Mouse (Mus musculus) forebrain, embryonic 16.5 days (tissue): ENCODE results near the gene 6030452D12Rik. TPM values are rescaled to one million over a fixed set of nuclear protein-coding genes. Genes with fewer than 3 reads are reported as not detected.

Experiments
- ATAC-seq: fragments of 200-750 bp; cut with Nextera tagmentation; 2 replicates; pipeline ENCODE4 v1.8.0; 2017; ENCODE audit warnings: mild to moderate bottlenecking, moderate library complexity
- H3K27ac ChIP-seq: fragments of 300-500 bp; sonication (generic); 2 replicates; pipeline ENCODE4 v1.5.1; 2014; ENCODE audit warnings: low read length, control low read depth
- H3K27me3 ChIP-seq: fragments of 300-500 bp; sonication (generic); replicated peaks from 2 replicates; pipeline ENCODE4 v1.6.1; 2014; ENCODE audit warnings: low read length; ENCODE audit not compliant: control insufficient read depth, insufficient read depth
- H3K36me3 ChIP-seq: fragments of 300-500 bp; sonication (generic); 2 replicates; pipeline ENCODE4 v1.6.1; 2014; ENCODE audit not compliant: control insufficient read depth, insufficient read depth
- H3K4me1 ChIP-seq: fragments of 300-500 bp; sonication (generic); replicated peaks from 2 replicates; pipeline ENCODE4 v1.6.1; 2014; ENCODE audit warnings: low read length; ENCODE audit not compliant: control insufficient read depth, insufficient read depth
- H3K4me2 ChIP-seq: fragments of 300-500 bp; sonication (generic); 2 replicates; pipeline ENCODE4 v1.6.1; 2014; ENCODE audit warnings: mild to moderate bottlenecking, low read length, control low read depth
- H3K4me3 ChIP-seq: fragments of 300-500 bp; sonication (generic); replicated peaks from 2 replicates; pipeline ENCODE4 v1.5.1; 2014; ENCODE audit warnings: mild to moderate bottlenecking, low read length, control low read depth
- H3K9ac ChIP-seq: fragments of 300-500 bp; sonication (generic); replicated peaks from 2 replicates; pipeline ENCODE4 v1.6.1; 2014; ENCODE audit warnings: low read depth, low read length, control low read depth
- H3K9me3 ChIP-seq: fragments of 300-500 bp; sonication (generic); 2 replicates; pipeline ENCODE4 v1.6.1; 2016; ENCODE audit warnings: low read length; ENCODE audit not compliant: control insufficient read depth
- WGBS: fragments of 180-500 bp; shearing (Covaris S2); extraction: QIAGEN DNeasy Blood & Tissue Kit; methylation state at CpG from one replicate; pipeline ENCODE4 v1.1.7; 2014; 5-methylcytosine and 5-hydroxymethylcytosine counted together
- polyA plus RNA-seq: library from polyadenylated mRNA; unstranded; fragments of >200 nt; fragmentation: Nextera tagmentation; extraction: Ambion mirVana; gene quantifications from 2 replicates; pipeline ENCODE4 v1.2.1, GENCODE M21; 2015

The 6030452D12Rik gene
- polyA plus RNA-seq, 1 experiment from 2014 or later, result not detected

DNA sequence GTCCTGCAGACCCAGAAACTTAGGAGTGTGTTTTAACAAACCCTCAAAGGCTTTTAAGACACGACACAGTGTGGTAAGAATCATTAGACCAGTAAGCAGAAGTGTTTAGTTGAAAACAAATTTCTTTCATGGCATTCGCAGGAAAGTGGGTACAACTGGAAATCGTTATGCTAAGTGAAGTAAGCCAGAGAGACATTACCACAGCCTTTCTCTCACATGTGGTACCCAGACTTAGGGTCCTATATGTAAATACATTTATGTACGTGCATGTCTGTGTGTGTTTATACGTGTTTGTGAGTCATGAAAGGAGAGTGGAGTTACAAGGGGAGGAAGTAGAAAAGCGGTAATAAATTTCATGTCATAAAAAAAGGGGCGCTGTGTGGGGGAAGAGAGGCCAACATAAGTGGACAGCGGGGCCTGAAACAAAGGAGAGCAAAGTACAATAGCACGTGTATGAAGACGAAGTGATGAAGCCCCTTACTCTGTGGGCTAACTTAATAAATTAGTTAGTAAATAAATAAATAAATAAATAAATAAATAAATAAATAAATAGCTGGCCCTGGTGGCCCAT is 48.1 kb downstream of the 6030452D12Rik start:
- H3K27me3 ChIP-seq, result no peaks in the 10 kb centered on the region
- WGBS, result 83% methylated on average over 10 of the region's 10 CpGs

DNA sequence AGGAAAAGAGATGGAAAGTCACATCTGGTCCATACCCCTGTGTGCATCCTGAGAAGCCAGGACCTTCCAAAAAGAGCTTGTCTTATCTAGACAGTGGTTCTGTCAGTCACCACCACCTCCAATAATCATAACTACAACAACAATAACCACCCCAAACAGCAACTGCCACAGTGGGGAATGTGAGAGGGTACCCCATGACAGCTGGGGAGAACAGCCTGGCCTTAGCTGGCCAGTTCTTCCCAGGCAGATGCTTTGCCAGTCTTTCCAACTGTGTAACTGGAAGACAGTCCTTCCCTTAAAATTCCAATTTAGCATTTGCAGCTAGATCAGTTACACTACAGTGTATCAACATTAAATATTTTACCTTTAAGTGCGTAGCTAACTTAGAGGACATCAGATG is 50.6 kb downstream of the 6030452D12Rik start:
- no peaks in the 10 kb centered on the region for H3K9me3 ChIP-seq
- no peaks in the 10 kb centered on the region for H3K36me3 ChIP-seq
- no peak overlapping the region for H3K4me3 ChIP-seq
- no peaks in the 10 kb centered on the region for H3K4me1 ChIP-seq
- 92% methylated on average over 1 of the region's 1 CpGs for WGBS
- H3K9ac ChIP-seq, result no peak overlapping the region
- H3K27me3 ChIP-seq, result no peaks in the 10 kb centered on the region
- no peak for ATAC-seq
- H3K27ac ChIP-seq, result no peak overlapping the region
- no peak overlapping the region for H3K4me2 ChIP-seq

More for the DNA sequence above, 48.1 kb downstream of the 6030452D12Rik start:
- Histone ChIP-seq H3K9me3 (no peaks in the 10 kb centered on the region), H3K4me1 (no peaks in the 10 kb centered on the region), H3K27ac (no peak overlapping the region), H3K4me3 (no peak overlapping the region), H3K36me3 (no peaks in the 10 kb centered on the region), H3K9ac (no peak overlapping the region), H3K4me2 (no peak overlapping the region)
- ATAC-seq, result no peak

DNA sequence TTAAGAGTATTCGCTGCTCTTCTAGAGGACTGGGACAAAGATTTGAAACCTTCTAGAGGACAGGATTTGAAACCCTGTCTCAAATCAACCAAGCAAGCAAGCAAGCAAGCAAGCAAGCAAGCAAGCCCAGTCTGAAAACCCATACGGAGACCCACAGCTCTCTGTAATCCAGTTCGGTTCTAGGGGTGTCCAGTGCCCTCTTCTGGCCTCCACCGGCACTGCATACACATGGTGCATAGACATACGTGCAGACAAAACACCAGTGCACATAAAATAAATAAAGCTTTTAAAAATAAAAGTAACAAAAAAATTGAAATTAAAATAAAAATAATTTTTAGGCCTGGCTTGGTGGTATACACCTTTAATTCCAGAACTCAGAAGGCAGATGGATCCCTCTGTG is 53.7 kb downstream of the 6030452D12Rik start:
- Histone ChIP-seq H3K4me2 (no peak overlapping the region), H3K4me1 (no peaks in the 10 kb centered on the region), H3K9me3 (no peaks in the 10 kb centered on the region), H3K27me3 (no peaks in the 10 kb centered on the region), H3K4me3 (no peak overlapping the region), H3K27ac (no peak overlapping the region), H3K36me3 (no peaks in the 10 kb centered on the region), H3K9ac (no peak overlapping the region)
- WGBS, result 98% methylated on average over 5 of the region's 5 CpGs
- no peak for ATAC-seq

GRCm38 (mm10) chr8:106556068-106556645 is 55.8 kb downstream of the 6030452D12Rik start:
- Histone ChIP-seq H3K4me2 (no peak overlapping the region), H3K9me3 (no peaks in the 10 kb centered on the region), H3K27ac (no peak overlapping the region), H3K9ac (no peak overlapping the region), H3K4me3 (no peak overlapping the region), H3K27me3 (no peaks in the 10 kb centered on the region), H3K4me1 (no peaks in the 10 kb centered on the region), H3K36me3 (no peaks in the 10 kb centered on the region)
- ATAC-seq, result no peak
- WGBS, result 83% methylated on average over 5 of the region's 7 CpGs

Other genes starting within 250 kb of the 6030452D12Rik start
- 57.2 and 64.8 TPM in 2 replicates for gene Smpd3, start 162.5 kb upstream of the 6030452D12Rik start, polyA plus RNA-seq
- gene Zfp90, start 85.2 kb upstream of the 6030452D12Rik start, polyA plus RNA-seq, result 59.2 and 61.3 TPM in 2 replicates
- gene Cdh3, start 10.4 kb downstream of the 6030452D12Rik start, polyA plus RNA-seq, result 0.91 and 1.2 TPM in 2 replicates
- 7.9 and 9.2 TPM in 2 replicates for gene Gm10073, start 72.9 kb downstream of the 6030452D12Rik start, polyA plus RNA-seq
- gene Cdh1, start 102.8 kb downstream of the 6030452D12Rik start, polyA plus RNA-seq, result 3.0 and 4.2 TPM in 2 replicates
- gene Tango6, start 182.5 kb downstream of the 6030452D12Rik start, polyA plus RNA-seq, result 4.3 and 5.6 TPM in 2 replicates